Mouse (Mus musculus) thymus, postnatal 4 days (tissue): ENCODE measurements around the gene Cnot1.
"Not testable (repeated sequence)": the region's sequence is repeated elsewhere in the genome, so short reads cannot be mapped to it uniquely, and the experiment has no call there.

Experiments
- DNase-seq: peaks from one replicate; pipeline ENCODE4 v3.0.0; 2021

The Cnot1 gene

GRCm38 (mm10) chr8:95807331-95807843 lies at the start of gene Cnot1:
Gene Cnot1, minus strand, starts transcription at chr8:95807464.
- DNase-seq: peak; percentile 92

- DNase-seq: no peak
These were observed 46.9 kb upstream of the Cnot1 start for GRCm38 (mm10) chr8:95854174-95854573.

- peak; percentile 67 for DNase-seq
These were observed 46.0 kb upstream of the Cnot1 start, which contains the start of gene Slc38a7 for GRCm38 (mm10) chr8:95853102-95853843. Gene Slc38a7, minus strand, starts transcription at chr8:95853539.

GRCm38 (mm10) chr8:95852290-95852689 lies 45.0 kb upstream of the Cnot1 start:
- no peak for DNase-seq

- no peak for DNase-seq
These were observed 43.1 kb upstream of the Cnot1 start for GRCm38 (mm10) chr8:95850326-95850725.

- no peak for DNase-seq
These were observed 41.6 kb upstream of the Cnot1 start for GRCm38 (mm10) chr8:95848734-95849464.

GRCm38 (mm10) chr8:95848061-95848551 lies 40.8 kb upstream of the Cnot1 start:
- DNase-seq: no peak

GRCm38 (mm10) chr8:95845026-95845425 lies 37.8 kb upstream of the Cnot1 start:
- DNase-seq: no peak

GRCm38 (mm10) chr8:95843968-95844367 lies 36.7 kb upstream of the Cnot1 start:
- DNase-seq: no peak

GRCm38 (mm10) chr8:95841436-95841835 lies 34.2 kb upstream of the Cnot1 start:
- no peak for DNase-seq

GRCm38 (mm10) chr8:95839289-95839688 lies 32.0 kb upstream of the Cnot1 start:
- DNase-seq: no peak

- DNase-seq: no peak
These were observed 30.0 kb upstream of the Cnot1 start for GRCm38 (mm10) chr8:95837266-95837665.

- DNase-seq: no peak
These were observed 28.6 kb upstream of the Cnot1 start for GRCm38 (mm10) chr8:95835891-95836290.

GRCm38 (mm10) chr8:95833435-95833984 lies 26.2 kb upstream of the Cnot1 start:
- DNase-seq: no peak

- DNase-seq: peak; percentile 85
These were observed 25.6 kb upstream of the Cnot1 start for GRCm38 (mm10) chr8:95832603-95833434.

GRCm38 (mm10) chr8:95830144-95830543 lies 22.9 kb upstream of the Cnot1 start:
- DNase-seq: no peak

- DNase-seq: not testable (repeated sequence)
These were observed 17.9 kb upstream of the Cnot1 start, which contains the start of gene Sap18b for GRCm38 (mm10) chr8:95825162-95825561. Gene Sap18b, plus strand, starts transcription at chr8:95825346.

- DNase-seq: no peak
These were observed 15.4 kb upstream of the Cnot1 start for GRCm38 (mm10) chr8:95822699-95823098.

- DNase-seq: no peak
These were observed 14.8 kb upstream of the Cnot1 start for GRCm38 (mm10) chr8:95822096-95822495.

- DNase-seq: no peak
These were observed 14.0 kb upstream of the Cnot1 start for GRCm38 (mm10) chr8:95821266-95821665.

GRCm38 (mm10) chr8:95818211-95818610 lies 10.9 kb upstream of the Cnot1 start:
- no peak for DNase-seq

GRCm38 (mm10) chr8:95817597-95817996 lies 10.3 kb upstream of the Cnot1 start:
- no peak for DNase-seq
